Mouse (Mus musculus) embryonic facial prominence, embryonic 13.5 days (tissue): ENCODE data around the gene Kbtbd8. TPM values are rescaled to one million over a fixed set of nuclear protein-coding genes. Genes with fewer than 3 reads are reported as not detected.

ENCODE experiments used
- ATAC-seq: fragments of 200-750 bp; cut with Nextera tagmentation; 2 replicates; pipeline ENCODE4 v1.8.0; 2017; ENCODE audit warnings: low read depth; ENCODE audit not compliant: insufficient number of reproducible peaks, insufficient read depth, low FRiP score, low TSS enrichment
- H3K27ac ChIP-seq: fragments of 300-500 bp; sonication (generic); 2 replicates; pipeline ENCODE4 v1.5.1; 2015; ENCODE audit warnings: moderate library complexity, mild to moderate bottlenecking, inconsistent platforms
- H3K27me3 ChIP-seq: fragments of 300-500 bp; sonication (generic); 2 replicates; pipeline ENCODE4 v1.6.1; 2015; ENCODE audit warnings: mild to moderate bottlenecking, inconsistent platforms
- H3K36me3 ChIP-seq: fragments of 300-500 bp; sonication (generic); 2 replicates; pipeline ENCODE4 v1.6.1; 2015; ENCODE audit warnings: mild to moderate bottlenecking, inconsistent platforms
- H3K4me1 ChIP-seq: fragments of 300-500 bp; sonication (generic); 2 replicates; pipeline ENCODE4 v1.6.1; 2015; ENCODE audit warnings: inconsistent platforms
- H3K4me2 ChIP-seq: fragments of 300-500 bp; sonication (generic); 2 replicates; pipeline ENCODE4 v1.6.1; 2015; ENCODE audit warnings: moderate library complexity, mild to moderate bottlenecking, inconsistent platforms
- H3K4me3 ChIP-seq: fragments of 300-500 bp; sonication (generic); 2 replicates; pipeline ENCODE4 v1.5.1; 2015; ENCODE audit warnings: mild to moderate bottlenecking, inconsistent platforms
- H3K9ac ChIP-seq: fragments of 300-500 bp; sonication (generic); 2 replicates; pipeline ENCODE4 v1.6.1; 2015; ENCODE audit warnings: mild to moderate bottlenecking, inconsistent platforms
- H3K9me3 ChIP-seq: fragments of 300-500 bp; sonication (generic); 2 replicates; pipeline ENCODE4 v1.6.1; 2016; ENCODE audit warnings: inconsistent platforms
- WGBS: fragments of 180-500 bp; shearing (Covaris S2); methylation state at CpG from one replicate; pipeline ENCODE4 v1.1.7; 2015; ENCODE audit warnings: mixed read lengths; 5-methylcytosine and 5-hydroxymethylcytosine counted together
- polyA plus RNA-seq: library from polyadenylated mRNA; unstranded; fragments of >200 nt; fragmentation: Nextera tagmentation; extraction: Ambion mirVana; gene quantifications from 2 replicates; pipeline ENCODE4 v1.2.1, GENCODE M21; 2015

Gene Kbtbd8
- polyA plus RNA-seq, 1 experiment from 2014 or later, result 2.9 TPM

- peaks cover 15% of the 10 kb centered on the region for H3K27me3 ChIP-seq
- H3K27ac ChIP-seq, result no peak overlapping the region
- H3K4me1 ChIP-seq, result peaks cover 9% of the 10 kb centered on the region
- no peaks in the 10 kb centered on the region for H3K9me3 ChIP-seq
- no peak for ATAC-seq
- H3K4me2 ChIP-seq, result peak overlapping the region; percentile 63
- no peaks in the 10 kb centered on the region for H3K36me3 ChIP-seq
- no peak overlapping the region for H3K4me3 ChIP-seq
- no peak overlapping the region for H3K9ac ChIP-seq
- 56% methylated on average over 8 of the region's 8 CpGs for WGBS
These were observed 527 bp upstream of the Kbtbd8 start for GRCm38 (mm10) chr6:95116513-95116912.

GRCm38 (mm10) chr6:95117614-95118541 is 838 bp downstream of the Kbtbd8 start:
- Histone ChIP-seq H3K27ac (peak overlapping the region; percentile 74), H3K4me3 (peak overlapping the region; percentile 77), H3K4me2 (peak overlapping the region; percentile 63), H3K9ac (peak overlapping the region; percentile 75), H3K36me3 (peaks cover 9% of the 10 kb centered on the region), H3K9me3 (no peaks in the 10 kb centered on the region), H3K4me1 (peaks cover 9% of the 10 kb centered on the region), H3K27me3 (peaks cover 15% of the 10 kb centered on the region)
- peak; percentile 99 for ATAC-seq
- under 1% methylated on average over 103 of the region's 103 CpGs for WGBS

DNA sequence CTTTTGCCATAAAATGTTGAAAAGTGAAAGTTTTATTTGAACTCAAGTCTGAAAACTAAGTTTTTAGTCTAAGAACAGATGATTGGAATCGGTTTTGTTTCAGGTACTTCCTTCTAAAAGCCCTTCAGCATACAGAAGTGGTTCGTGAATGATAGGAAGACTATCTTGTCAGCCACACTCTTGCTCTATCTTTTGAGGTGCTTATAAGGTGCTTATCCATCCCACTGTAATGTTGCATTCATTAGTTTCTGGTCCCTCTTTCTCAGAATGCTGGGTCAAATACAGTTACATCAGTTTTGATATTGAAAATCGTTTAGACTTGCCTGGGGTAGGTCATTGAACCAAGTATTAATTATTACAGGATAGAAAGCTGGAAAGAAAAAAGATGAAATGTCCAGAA is 2.3 kb downstream of the Kbtbd8 start:
- no peak overlapping the region for H3K9ac ChIP-seq
- no peak overlapping the region for H3K4me3 ChIP-seq
- no peak for ATAC-seq
- 89% methylated on average over 3 of the region's 3 CpGs for WGBS
- no peak overlapping the region for H3K4me2 ChIP-seq
- peaks cover 15% of the 10 kb centered on the region for H3K27me3 ChIP-seq
- peaks cover 9% of the 10 kb centered on the region for H3K4me1 ChIP-seq
- peaks cover 9% of the 10 kb centered on the region for H3K36me3 ChIP-seq
- H3K9me3 ChIP-seq, result no peaks in the 10 kb centered on the region
- no peak overlapping the region for H3K27ac ChIP-seq

- H3K36me3 ChIP-seq, result no peaks in the 10 kb centered on the region
- no peak overlapping the region for H3K9ac ChIP-seq
- 40% methylated on average over 6 of the region's 6 CpGs for whole genome bisulfite sequencing
- no peak overlapping the region for H3K4me3 ChIP-seq
- H3K4me1 ChIP-seq, result 0 out of 2 replicates have a peak, but pooled peaks cover 4% of the 10 kb centered on the region
- no peaks in the 10 kb centered on the region for H3K9me3 ChIP-seq
- no peaks in the 10 kb centered on the region for H3K27me3 ChIP-seq
- no peak overlapping the region for H3K27ac ChIP-seq
- no peak for ATAC-seq
- H3K4me2 ChIP-seq, result no peak overlapping the region
These were observed 33.0 kb downstream of the Kbtbd8 start for GRCm38 (mm10) chr6:95149931-95150534.

DNA sequence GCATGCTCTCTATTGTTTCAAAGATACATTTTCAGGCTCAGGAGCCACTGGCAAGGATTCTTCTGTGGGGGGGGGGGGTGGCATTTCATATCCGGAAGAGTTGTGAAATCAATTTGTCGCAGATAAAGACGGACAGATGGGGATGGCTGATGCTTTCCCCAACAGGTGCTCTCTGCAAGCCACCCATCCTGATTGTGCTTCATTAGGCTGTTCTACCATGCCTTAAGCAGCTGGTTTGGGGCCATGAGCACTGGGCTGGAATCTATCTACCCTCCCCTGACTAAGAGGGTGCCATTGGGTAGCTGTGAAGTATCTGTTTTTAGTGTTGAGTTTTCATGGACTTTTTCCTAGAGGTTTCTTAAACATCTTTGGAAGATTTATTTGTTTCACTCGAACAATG is 33.8 kb downstream of the Kbtbd8 start:
- WGBS, result 66% methylated on average over 4 of the region's 4 CpGs
- Histone ChIP-seq H3K9me3 (no peaks in the 10 kb centered on the region), H3K4me2 (no peak overlapping the region), H3K4me3 (no peak overlapping the region), H3K9ac (no peak overlapping the region), H3K4me1 (0 out of 2 replicates have a peak, but pooled peaks cover 4% of the 10 kb centered on the region), H3K36me3 (no peaks in the 10 kb centered on the region), H3K27ac (no peak overlapping the region), H3K27me3 (no peaks in the 10 kb centered on the region)
- ATAC-seq, result no peak

DNA sequence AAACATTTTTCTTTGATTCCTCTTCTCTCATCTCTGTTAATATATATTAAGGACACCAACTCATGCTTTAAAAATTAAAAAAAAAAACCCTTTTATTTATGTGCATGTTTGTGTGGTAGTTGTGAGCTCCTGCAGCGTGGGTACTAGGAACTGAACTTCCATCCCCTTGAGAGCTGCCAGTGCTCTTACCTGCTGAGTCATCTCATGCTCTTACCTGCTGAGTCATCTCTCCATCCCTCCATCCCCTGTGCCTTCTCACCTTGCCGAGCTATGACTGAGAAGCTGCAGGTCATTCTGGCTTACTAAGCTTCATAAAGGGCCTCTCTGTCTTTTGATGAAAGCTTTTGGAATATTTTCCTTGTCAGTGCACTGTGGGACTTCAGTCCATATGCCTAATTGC is 34.5 kb downstream of the Kbtbd8 start:
- H3K27me3 ChIP-seq, result no peaks in the 10 kb centered on the region
- H3K9me3 ChIP-seq, result no peaks in the 10 kb centered on the region
- no peak overlapping the region for H3K4me2 ChIP-seq
- no peak overlapping the region for H3K4me3 ChIP-seq
- H3K36me3 ChIP-seq, result no peaks in the 10 kb centered on the region
- H3K27ac ChIP-seq, result no peak overlapping the region
- ATAC-seq, result no peak
- WGBS, result 69% methylated on average over 2 of the region's 2 CpGs
- H3K9ac ChIP-seq, result no peak overlapping the region
- H3K4me1 ChIP-seq, result 0 out of 2 replicates have a peak, but pooled peaks cover 4% of the 10 kb centered on the region

GRCm38 (mm10) chr6:95163965-95164364 is 46.9 kb downstream of the Kbtbd8 start:
- Histone ChIP-seq H3K4me2 (no peak overlapping the region), H3K4me3 (no peak overlapping the region), H3K9ac (no peak overlapping the region), H3K27ac (no peak overlapping the region), H3K36me3 (no peaks in the 10 kb centered on the region), H3K4me1 (no peaks in the 10 kb centered on the region), H3K9me3 (no peaks in the 10 kb centered on the region), H3K27me3 (no peaks in the 10 kb centered on the region)
- 72% methylated on average over 4 of the region's 4 CpGs for WGBS
- no peak for ATAC-seq

DNA sequence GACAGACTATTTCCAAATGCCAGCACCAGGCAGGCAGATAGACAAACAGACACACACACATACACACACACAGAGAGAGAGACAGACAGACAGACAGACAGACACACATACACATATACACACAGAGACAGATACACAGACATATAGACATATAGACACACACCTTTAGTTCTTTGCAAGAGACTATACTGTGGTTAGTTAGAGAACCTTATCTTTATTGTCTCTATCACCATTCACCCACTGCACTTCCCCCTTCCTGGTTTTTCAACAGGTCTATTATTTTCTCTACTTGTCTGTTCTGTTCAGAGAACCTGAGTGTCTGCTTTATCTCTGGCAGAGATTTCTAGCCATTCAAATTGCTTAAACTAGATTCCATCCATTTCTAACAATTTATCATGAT is 48.6 kb downstream of the Kbtbd8 start:
- Histone ChIP-seq H3K27ac (no peak overlapping the region), H3K4me3 (no peak overlapping the region), H3K9ac (no peak overlapping the region), H3K4me1 (no peaks in the 10 kb centered on the region), H3K27me3 (no peaks in the 10 kb centered on the region), H3K9me3 (no peaks in the 10 kb centered on the region), H3K36me3 (no peaks in the 10 kb centered on the region), H3K4me2 (no peak overlapping the region)
- no peak for ATAC-seq

DNA sequence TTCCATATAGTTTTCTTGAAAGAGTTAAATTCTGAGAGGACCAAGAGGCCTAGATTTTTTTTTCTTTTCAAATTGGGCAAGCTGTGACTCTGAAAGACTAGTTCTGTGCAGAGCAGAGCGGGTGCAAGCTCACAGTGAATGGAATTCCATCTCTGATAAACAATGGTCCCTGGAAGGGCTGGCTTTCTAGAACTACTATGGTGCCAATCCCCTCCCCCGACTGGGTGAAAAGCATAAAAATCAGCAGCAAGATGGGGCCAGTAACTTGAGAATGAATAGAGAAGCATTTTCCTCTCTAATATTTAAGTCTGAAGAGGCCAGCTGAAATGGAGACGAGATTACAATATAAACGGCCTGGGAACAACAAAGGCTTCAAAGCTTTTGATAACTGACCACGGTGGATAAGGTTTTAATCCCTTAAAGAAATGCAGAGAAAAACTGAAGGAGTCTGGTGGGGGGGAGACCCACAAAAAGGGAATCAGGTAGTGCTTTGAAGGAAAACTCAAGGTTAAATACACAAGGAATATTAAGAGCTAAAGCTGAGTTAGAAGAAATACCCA is 50.7 kb downstream of the Kbtbd8 start:
- Histone ChIP-seq H3K27ac (no peak overlapping the region), H3K9me3 (no peaks in the 10 kb centered on the region), H3K36me3 (no peaks in the 10 kb centered on the region), H3K4me1 (no peaks in the 10 kb centered on the region), H3K27me3 (no peaks in the 10 kb centered on the region), H3K9ac (no peak overlapping the region), H3K4me2 (no peak overlapping the region), H3K4me3 (no peak overlapping the region)
- WGBS, result 20% methylated on average over 5 of the region's 5 CpGs
- peak; percentile 48; the same call in 1 of the 2 replicates for ATAC-seq

DNA sequence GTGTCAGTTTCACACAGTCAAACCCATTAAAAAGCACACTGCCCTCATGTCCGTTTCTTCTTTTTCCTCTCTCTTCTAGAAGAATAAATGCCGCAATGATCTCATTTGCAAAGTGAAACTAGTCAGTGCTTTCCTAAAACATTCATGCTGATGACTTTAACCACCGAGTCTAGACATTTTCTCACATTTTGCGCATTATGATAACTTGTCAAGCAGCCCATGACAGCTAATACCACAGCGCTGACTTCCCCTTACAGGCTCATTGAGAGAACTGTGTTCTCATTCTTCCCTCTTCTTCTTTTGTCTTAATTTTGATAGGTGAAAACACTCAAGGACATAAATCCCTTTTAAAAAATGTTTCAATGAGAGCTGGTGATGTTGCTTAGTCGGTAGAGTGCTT is 52.4 kb downstream of the Kbtbd8 start:
- Histone ChIP-seq H3K27me3 (no peaks in the 10 kb centered on the region), H3K9ac (no peak overlapping the region), H3K4me2 (no peak overlapping the region), H3K9me3 (no peaks in the 10 kb centered on the region), H3K27ac (no peak overlapping the region), H3K4me1 (no peaks in the 10 kb centered on the region), H3K36me3 (no peaks in the 10 kb centered on the region), H3K4me3 (no peak overlapping the region)
- 85% methylated on average over 6 of the region's 6 CpGs for WGBS
- no peak for ATAC-seq

GRCm38 (mm10) chr6:95174311-95175143 is 57.5 kb downstream of the Kbtbd8 start:
- H3K4me1 ChIP-seq, result no peaks in the 10 kb centered on the region
- no peaks in the 10 kb centered on the region for H3K36me3 ChIP-seq
- WGBS, result 43% methylated on average over 9 of the region's 9 CpGs
- H3K27me3 ChIP-seq, result no peaks in the 10 kb centered on the region
- H3K4me3 ChIP-seq, result no peak overlapping the region
- no peak for ATAC-seq
- no peak overlapping the region for H3K4me2 ChIP-seq
- no peak overlapping the region for H3K9ac ChIP-seq
- H3K27ac ChIP-seq, result no peak overlapping the region
- H3K9me3 ChIP-seq, result no peaks in the 10 kb centered on the region
